Mouse (Mus musculus) limb, embryonic 14.5 days (tissue): ENCODE results near the gene Tm7sf2. TPM values are rescaled to one million over a fixed set of nuclear protein-coding genes. Genes with fewer than 3 reads are reported as not detected.

Experiments
- ATAC-seq: fragments of 200-750 bp; cut with Nextera tagmentation; 2 replicates; pipeline ENCODE4 v1.8.0; 2017; ENCODE audit warnings: low read depth, moderate number of reproducible peaks, moderate TSS enrichment; ENCODE audit not compliant: low FRiP score
- DNase-seq: peaks from one replicate; pipeline ENCODE4 v3.0.0-alpha.2; 2015; ENCODE audit warnings: low spot score
- H3K27ac ChIP-seq: fragments of 300-500 bp; sonication (generic); replicated peaks from 2 replicates; pipeline ENCODE4 v1.5.1; 2014; ENCODE audit warnings: low read depth, mild to moderate bottlenecking, low read length, moderate library complexity, mixed read lengths
- H3K27me3 ChIP-seq: fragments of 300-500 bp; sonication (generic); 2 replicates; pipeline ENCODE4 v1.6.1; 2014; ENCODE audit warnings: low read length, mixed read lengths; ENCODE audit not compliant: control insufficient read depth, insufficient read depth
- H3K36me3 ChIP-seq: fragments of 300-500 bp; sonication (generic); 2 replicates; pipeline ENCODE4 v1.6.1; 2014; ENCODE audit warnings: mild to moderate bottlenecking, low read length, moderate library complexity, mixed read lengths; ENCODE audit not compliant: control insufficient read depth, insufficient read depth
- H3K4me1 ChIP-seq: fragments of 300-500 bp; sonication (generic); 2 replicates; pipeline ENCODE4 v1.6.1; 2014; ENCODE audit warnings: antibody characterized with exemption, low read length, mixed read lengths; ENCODE audit not compliant: control insufficient read depth, insufficient read depth
- H3K4me2 ChIP-seq: fragments of 300-500 bp; sonication (generic); replicated peaks from 2 replicates; pipeline ENCODE4 v1.6.1; 2014; ENCODE audit warnings: low read depth, mild to moderate bottlenecking, low read length, moderate library complexity; ENCODE audit not compliant: severe bottlenecking
- H3K4me3 ChIP-seq: fragments of 300-500 bp; sonication (generic); replicated peaks from 2 replicates; pipeline ENCODE4 v1.5.1; 2014; ENCODE audit warnings: low read length
- H3K9ac ChIP-seq: fragments of 300-500 bp; sonication (generic); 2 replicates; pipeline ENCODE4 v1.6.1; 2014; ENCODE audit warnings: mild to moderate bottlenecking, low read depth, low read length, moderate library complexity; ENCODE audit not compliant: severe bottlenecking
- H3K9me3 ChIP-seq: fragments of 300-500 bp; sonication (generic); 2 replicates; pipeline ENCODE4 v1.6.1; 2016; ENCODE audit warnings: low read length; ENCODE audit not compliant: control insufficient read depth
- POLR2A ChIP-seq: fragments of 200-500 bp; IDR thresholded peaks from 2 replicates; pipeline ENCODE4 v1.8.0; 2012; ENCODE audit warnings: inconsistent platforms, mild to moderate bottlenecking, moderate library complexity, borderline replicate concordance; ENCODE audit not compliant: insufficient read depth, insufficient read length; ENCODE audit errors: extremely low read depth
- WGBS: fragments of 180-500 bp; shearing (Covaris S2); extraction: QIAGEN DNeasy Blood & Tissue Kit; methylation state at CpG from one replicate; pipeline ENCODE4 v1.1.7; 2014; 5-methylcytosine and 5-hydroxymethylcytosine counted together
- polyA plus RNA-seq, 2 experiments: library from polyadenylated mRNA; depleted of rRNA in 1 of 2; stranded (reverse) in 1 of 2; unstranded in 1 of 2; fragments of >200 nt; fragmentation: Nextera tagmentation in 1 of 2; extraction: Ambion mirVana in 1 of 2; gene quantifications; 2 replicates each; pipeline versions ENCODE4 v1.2.1 to v1.2.3; 2012 to 2014

Gene Tm7sf2
- polyA plus RNA-seq, 2 experiments: 18.8 to 43.8 TPM

GRCm38 (mm10) chr19:6073889-6074288, 5.7 kb upstream of the Tm7sf2 start:
- ATAC-seq: no peak

GRCm38 (mm10) chr19:6071261-6071660, 3.1 kb upstream of the Tm7sf2 start:
- no peak for TF ChIP-seq POLR2A
- DNase-seq (no peak), ATAC-seq (no peak)
- Histone ChIP-seq H3K4me3 (no peak overlapping the region), H3K27me3 (no peaks in the 10 kb centered on the region), H3K36me3 (peaks cover 49% of the 10 kb centered on the region), H3K9me3 (no peaks in the 10 kb centered on the region), H3K4me2 (no peak overlapping the region), H3K4me1 (peaks cover 16% of the 10 kb centered on the region), H3K9ac (no peak overlapping the region), H3K27ac (no peak overlapping the region)
- 93% methylated on average over 19 of the region's 19 CpGs for WGBS

More at GRCm38 (mm10) chr19:6073889-6074288, 5.7 kb upstream of the Tm7sf2 start:
- no peak overlapping the region for H3K9ac ChIP-seq
- H3K4me1 ChIP-seq: peaks cover 3% of the 10 kb centered on the region; the same call in 1 of the 2 replicates
- peaks cover 43% of the 10 kb centered on the region for H3K36me3 ChIP-seq
- H3K4me2 ChIP-seq: no peak overlapping the region
- H3K27ac ChIP-seq: no peak overlapping the region
- 91% methylated on average over 5 of the region's 5 CpGs for WGBS
- no peak for TF ChIP-seq POLR2A
- DNase-seq: no peak
- no peaks in the 10 kb centered on the region for H3K27me3 ChIP-seq
- no peaks in the 10 kb centered on the region for H3K9me3 ChIP-seq
- H3K4me3 ChIP-seq: no peak overlapping the region

- ATAC-seq: no peak
- no peak for TF ChIP-seq POLR2A
- Histone ChIP-seq H3K4me3 (no peak overlapping the region), H3K27me3 (no peaks in the 10 kb centered on the region), H3K9me3 (no peaks in the 10 kb centered on the region), H3K9ac (no peak overlapping the region), H3K27ac (no peak overlapping the region), H3K4me2 (no peak overlapping the region), H3K4me1 (peaks cover 13% of the 10 kb centered on the region), H3K36me3 (peaks cover 49% of the 10 kb centered on the region)
- no peak for DNase-seq
- 90% methylated on average over 31 of the region's 31 CpGs for WGBS
These were observed 2.5 kb upstream of the Tm7sf2 start for GRCm38 (mm10) chr19:6070571-6071250.

- H3K36me3 ChIP-seq: peaks cover 44% of the 10 kb centered on the region
- DNase-seq: no peak
- H3K4me1 ChIP-seq: peaks cover 13% of the 10 kb centered on the region
These were observed 1.7 kb upstream of the Tm7sf2 start for GRCm38 (mm10) chr19:6069851-6070250.

GRCm38 (mm10) chr19:6068951-6069350, 778 bp upstream of the Tm7sf2 start:
- Histone ChIP-seq H3K9ac (no peak overlapping the region), H3K9me3 (no peaks in the 10 kb centered on the region), H3K4me2 (no peak overlapping the region), H3K27ac (no peak overlapping the region), H3K4me1 (peaks cover 13% of the 10 kb centered on the region), H3K27me3 (no peaks in the 10 kb centered on the region), H3K36me3 (peaks cover 41% of the 10 kb centered on the region), H3K4me3 (no peak overlapping the region)
- ATAC-seq: no peak
- no peak for TF ChIP-seq POLR2A
- no peak for DNase-seq
- 76% methylated on average over 4 of the region's 4 CpGs for WGBS

More at GRCm38 (mm10) chr19:6069851-6070250, 1.7 kb upstream of the Tm7sf2 start:
- H3K4me2 ChIP-seq: no peak overlapping the region
- H3K27ac ChIP-seq: no peak overlapping the region
- no peaks in the 10 kb centered on the region for H3K9me3 ChIP-seq
- H3K27me3 ChIP-seq: no peaks in the 10 kb centered on the region
- WGBS: 86% methylated on average over 10 of the region's 10 CpGs
- no peak for TF ChIP-seq POLR2A
- no peak for ATAC-seq
- H3K9ac ChIP-seq: no peak overlapping the region
- no peak overlapping the region for H3K4me3 ChIP-seq
